Mouse (Mus musculus) activated CD4-positive, CD25-positive, alpha-beta regulatory T cell, adult 4 months (primary cell): ENCODE results near the gene Nelfcd. TPM values are rescaled to one million over a fixed set of nuclear protein-coding genes. Genes with fewer than 3 reads are reported as not detected.

Experiments
- ATAC-seq: one replicate; pipeline ENCODE4 v1.8.0; 2017
- polyA plus RNA-seq, 2 experiments: library from polyadenylated mRNA; unstranded; fragments of 100-300 nt; shearing (Covaris generic); gene quantifications; one replicate each; pipeline ENCODE4 v1.2.1; 2017

Gene Nelfcd
- polyA plus RNA-seq, result 10 to 100 TPM; 43.5 to 65.3 TPM

GRCm38 (mm10) chr2:174415731-174416310 lies at the start of gene Nelfcd:
TSS of gene Nelfcd (plus strand) at chr2:174415804.
- peak; percentile 98 for ATAC-seq

GRCm38 (mm10) chr2:174366571-174366970 lies 49.0 kb upstream of the Nelfcd start:
- ATAC-seq, result no peak

GRCm38 (mm10) chr2:174381021-174381420 lies 34.6 kb upstream of the Nelfcd start:
- no peak for ATAC-seq

- no peak for ATAC-seq
Observed at GRCm38 (mm10) chr2:174391936-174392335, 23.7 kb upstream of the Nelfcd start.

GRCm38 (mm10) chr2:174392554-174392953 lies 23.1 kb upstream of the Nelfcd start:
- ATAC-seq, result no peak

- no peak for ATAC-seq
Observed at GRCm38 (mm10) chr2:174393383-174393782, 22.2 kb upstream of the Nelfcd start.

- no peak for ATAC-seq
Observed at GRCm38 (mm10) chr2:174396643-174397042, 19.0 kb upstream of the Nelfcd start.

GRCm38 (mm10) chr2:174397065-174397464 lies 18.5 kb upstream of the Nelfcd start:
- ATAC-seq, result no peak

- ATAC-seq, result no peak
Observed at GRCm38 (mm10) chr2:174397881-174398280, 17.7 kb upstream of the Nelfcd start.

GRCm38 (mm10) chr2:174400396-174400795 lies 15.2 kb upstream of the Nelfcd start:
- no peak for ATAC-seq

GRCm38 (mm10) chr2:174410222-174410621 lies 5.4 kb upstream of the Nelfcd start:
- no peak for ATAC-seq

- no peak for ATAC-seq
Observed at GRCm38 (mm10) chr2:174413127-174413526, 2.5 kb upstream of the Nelfcd start.

GRCm38 (mm10) chr2:174415001-174415730 lies 438 bp upstream of the Nelfcd start:
- ATAC-seq, result no peak

GRCm38 (mm10) chr2:174421107-174421506 lies 5.5 kb downstream of the Nelfcd start:
- no peak for ATAC-seq

- ATAC-seq, result no peak
Observed at GRCm38 (mm10) chr2:174424301-174425085, 8.9 kb downstream of the Nelfcd start.

- ATAC-seq, result no peak
Observed at GRCm38 (mm10) chr2:174426856-174427255, 11.3 kb downstream of the Nelfcd start.

GRCm38 (mm10) chr2:174428076-174428835 lies 12.7 kb downstream of the Nelfcd start:
- no peak for ATAC-seq

- ATAC-seq, result no peak
Observed at GRCm38 (mm10) chr2:174428996-174429591, 13.5 kb downstream of the Nelfcd start.

- no peak for ATAC-seq
Observed at GRCm38 (mm10) chr2:174434943-174435342, 19.3 kb downstream of the Nelfcd start.

GRCm38 (mm10) chr2:174436076-174436701 lies 20.6 kb downstream of the Nelfcd start:
- no peak for ATAC-seq

GRCm38 (mm10) chr2:174436916-174437696 lies 21.5 kb downstream of the Nelfcd start:
- ATAC-seq, result no peak
